Mouse (Mus musculus) frontal cortex, postnatal 14 days (tissue): ENCODE data around the gene C87977.
"Not testable (repeated sequence)": the region's sequence is repeated elsewhere in the genome, so short reads cannot be mapped to it uniquely, and the experiment has no call there.

Source experiments
- DNase-seq, 2 experiments: peaks; one replicate each; pipeline ENCODE4 v3.0.0; 2022; ENCODE audit warnings: low spot score in 2 of 2

Gene C87977

GRCm38 (mm10) chr4:144213218-144213617 is at the start of gene C87977:
TSS of gene C87977 (minus strand) at chr4:144213318.
- DNase-seq, result not testable (repeated sequence)

GRCm38 (mm10) chr4:144254768-144255167 is 41.6 kb upstream of the C87977 start:
- not testable (repeated sequence) for DNase-seq

- DNase-seq, result no peak
Measured at GRCm38 (mm10) chr4:144190419-144190818, 22.7 kb downstream of the C87977 start, which contains the start of gene Oog2. TSS of gene Oog2 (plus strand) at chr4:144190719.

- DNase-seq, result no peak
Measured at GRCm38 (mm10) chr4:144162563-144162962, 50.6 kb downstream of the C87977 start, which contains the start of gene Oog3. TSS of gene Oog3 (minus strand) at chr4:144162663.
